Mouse (Mus musculus) liver, postnatal 0 days (tissue): ENCODE measurements at regions not wholly inside any gene's neighbourhood (a gene's known extent, or its start where the extent isn't known, plus 50 kb on each side); places are given as distances from the start of the nearest gene placed in this dataset.

Source experiments
- CTCF ChIP-seq: sonication (generic); IDR thresholded peaks from 2 replicates; pipeline ENCODE4 v1.5.1; 2016; ENCODE audit warnings: antibody characterized with exemption, low read depth
- EP300 ChIP-seq: IDR thresholded peaks from 2 replicates; pipeline ENCODE4 v1.6.1; 2016; ENCODE audit warnings: antibody characterized with exemption, low read depth, mild to moderate bottlenecking

DNA sequence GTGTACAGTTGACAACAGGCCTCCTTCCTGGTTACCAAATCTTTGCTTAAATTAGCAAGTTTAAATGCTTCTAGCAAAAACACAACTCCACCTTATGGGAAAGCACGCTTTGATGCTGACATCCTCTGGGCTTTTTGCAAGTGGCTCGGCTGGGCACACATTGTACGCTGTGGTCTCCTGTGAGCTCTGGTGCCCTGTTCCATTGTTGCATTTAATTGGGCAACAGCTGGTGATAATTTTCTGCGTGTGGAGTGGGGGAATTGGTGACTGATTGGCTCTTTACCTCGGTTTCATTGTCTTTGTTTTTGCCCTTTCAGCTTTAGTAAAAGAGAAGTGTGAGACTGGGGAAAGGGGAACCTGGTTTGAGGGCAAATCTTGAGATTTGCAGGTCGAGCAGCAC, 447.3 kb upstream of the Id2 start:
- TF ChIP-seq EP300 = no peak
- no peak for TF ChIP-seq CTCF
